ENCODE assay signal across 21 mouse cellular contexts in genomic region chr8:83061257-83061656, GRCm38 (mm10).
"Had no signal": no experiment of that assay in that cellular context is flagged by ENCODE, and none has a peak within 500 bp of the region (broad histone marks: within the 10 kb centered on the region; RNA-seq: fewer than 3 reads in every experiment).

No protein-coding gene starts in this region.

- H3K4me3 ChIP-seq: kidney, embryonic 15.5 days; limb, embryonic 12.5 days; limb, embryonic 15.5 days; megakaryocyte, embryonic 14.5 days; midbrain, embryonic 12.5 days; midbrain, embryonic 15.5 days; neural tube, embryonic 12.5 days; neural tube, embryonic 15.5 days had no signal

- H3K27ac ChIP-seq: kidney, embryonic 15.5 days; limb, embryonic 12.5 days; limb, embryonic 15.5 days; liver, embryonic 14.5 days; midbrain, embryonic 12.5 days; midbrain, embryonic 15.5 days; neural tube, embryonic 12.5 days; neural tube, embryonic 15.5 days; stomach, postnatal 0 days had no signal

- DNase-seq: kidney, postnatal 10 days; kidney, postnatal 36 days; left cerebral cortex, postnatal 4 days; liver, postnatal 0 days; lung, embryonic 14.5 days; right cerebral cortex, adult 18-20 months; right cerebral cortex, postnatal 14 days; right cerebral cortex, postnatal 4 days; thymus, adult 2 months; thymus, postnatal 14 days; thymus, postnatal 4 days had no signal
